Mouse (Mus musculus): ENCODE data around the gene Phb2.
"Not testable (repeated sequence)": the region's sequence is repeated elsewhere in the genome, so short reads cannot be mapped to it uniquely, and the experiment has no call there.

The Phb2 gene

GRCm38 (mm10) chr6:124711824-124712782 is at the start of gene Phb2, which contains the start of gene Emg1:
Gene Phb2 (plus strand): TSS chr6:124712336.
Gene Emg1 (minus strand): TSS chr6:124712178.
- peak; percentile 99 for DNase-seq (ENCODE audit: inconsistent age in 2 of 2, low spot score in 1 of 2)

- DNase-seq (ENCODE audit: inconsistent age in 2 of 2, low spot score in 1 of 2): peak; percentile 100
Observed at GRCm38 (mm10) chr6:124662477-124663423, 49.4 kb upstream of the Phb2 start, which contains the start of gene Lpcat3. Gene Lpcat3 (plus strand): TSS chr6:124663027.

- no peak for DNase-seq (ENCODE audit: inconsistent age in 2 of 2, low spot score in 1 of 2)
Observed at GRCm38 (mm10) chr6:124663424-124663795, 48.7 kb upstream of the Phb2 start.

- no peak for DNase-seq (ENCODE audit: inconsistent age in 2 of 2, low spot score in 1 of 2)
Observed at GRCm38 (mm10) chr6:124664256-124664655, 47.9 kb upstream of the Phb2 start.

- no peak for DNase-seq (ENCODE audit: inconsistent age in 2 of 2, low spot score in 1 of 2)
Observed at GRCm38 (mm10) chr6:124665011-124665410, 47.1 kb upstream of the Phb2 start.

- no peak for DNase-seq (ENCODE audit: inconsistent age in 2 of 2, low spot score in 1 of 2)
Observed at GRCm38 (mm10) chr6:124669234-124669859, 42.8 kb upstream of the Phb2 start.

GRCm38 (mm10) chr6:124670281-124670900 is 41.7 kb upstream of the Phb2 start:
- peak in 1 of 2 experiments; percentile 24 for DNase-seq (ENCODE audit: inconsistent age in 2 of 2, low spot score in 1 of 2)

- DNase-seq (ENCODE audit: inconsistent age in 2 of 2, low spot score in 1 of 2): peak in 1 of 2 experiments; percentile 41
Observed at GRCm38 (mm10) chr6:124672100-124672499, 40.0 kb upstream of the Phb2 start.

GRCm38 (mm10) chr6:124673619-124674018 is 38.5 kb upstream of the Phb2 start:
- DNase-seq (ENCODE audit: inconsistent age in 2 of 2, low spot score in 1 of 2): peak in 1 of 2 experiments; percentile 68

GRCm38 (mm10) chr6:124674591-124674990 is 37.5 kb upstream of the Phb2 start:
- peak in 1 of 2 experiments; percentile 40 for DNase-seq (ENCODE audit: inconsistent age in 2 of 2, low spot score in 1 of 2)

- DNase-seq (ENCODE audit: inconsistent age in 2 of 2, low spot score in 1 of 2): peak in 1 of 2 experiments; percentile 70
Observed at GRCm38 (mm10) chr6:124676171-124676570, 36.0 kb upstream of the Phb2 start.

GRCm38 (mm10) chr6:124678769-124679168 is 33.4 kb upstream of the Phb2 start:
- no peak for DNase-seq (ENCODE audit: inconsistent age in 2 of 2, low spot score in 1 of 2)

GRCm38 (mm10) chr6:124679486-124679885 is 32.6 kb upstream of the Phb2 start:
- no peak for DNase-seq (ENCODE audit: inconsistent age in 2 of 2, low spot score in 1 of 2)

GRCm38 (mm10) chr6:124682291-124682690 is 29.8 kb upstream of the Phb2 start:
- DNase-seq (ENCODE audit: inconsistent age in 2 of 2, low spot score in 1 of 2): not testable (repeated sequence)

- peak; percentile 91 to 95 for DNase-seq (ENCODE audit: inconsistent age in 2 of 2, low spot score in 1 of 2)
Observed at GRCm38 (mm10) chr6:124683591-124684417, 28.3 kb upstream of the Phb2 start.

GRCm38 (mm10) chr6:124685606-124686386 is 26.3 kb upstream of the Phb2 start:
- peak in 1 of 2 experiments; percentile 42 for DNase-seq (ENCODE audit: inconsistent age in 2 of 2, low spot score in 1 of 2)

GRCm38 (mm10) chr6:124686644-124687043 is 25.5 kb upstream of the Phb2 start:
- peak in 1 of 2 experiments; percentile 39 for DNase-seq (ENCODE audit: inconsistent age in 2 of 2, low spot score in 1 of 2)

- peak in 1 of 2 experiments; percentile 57 for DNase-seq (ENCODE audit: inconsistent age in 2 of 2, low spot score in 1 of 2)
Observed at GRCm38 (mm10) chr6:124688151-124688758, 23.9 kb upstream of the Phb2 start.

All from adrenal gland, adult (tissue).